Mouse (Mus musculus) ES-Bruce4 (cell line): ENCODE measurements at regions not wholly inside any gene's neighbourhood (a gene's known extent, or its start where the extent isn't known, plus 50 kb on each side); places are given as distances from the start of the nearest gene placed in this dataset.

Source experiments
- CTCF ChIP-seq: IDR thresholded peaks from one replicate; pipeline ENCODE4 v1.8.1; 2011; ENCODE audit warnings: low read depth, low read length
- EP300 ChIP-seq: IDR thresholded peaks from 2 replicates; pipeline ENCODE4 v1.6.1; 2011; ENCODE audit warnings: low read depth, low read length; ENCODE audit not compliant: insufficient read depth
- POLR2A ChIP-seq: IDR thresholded peaks from one replicate; pipeline ENCODE4 v1.8.1; 2011; ENCODE audit warnings: low read length; ENCODE audit not compliant: insufficient read depth

DNA sequence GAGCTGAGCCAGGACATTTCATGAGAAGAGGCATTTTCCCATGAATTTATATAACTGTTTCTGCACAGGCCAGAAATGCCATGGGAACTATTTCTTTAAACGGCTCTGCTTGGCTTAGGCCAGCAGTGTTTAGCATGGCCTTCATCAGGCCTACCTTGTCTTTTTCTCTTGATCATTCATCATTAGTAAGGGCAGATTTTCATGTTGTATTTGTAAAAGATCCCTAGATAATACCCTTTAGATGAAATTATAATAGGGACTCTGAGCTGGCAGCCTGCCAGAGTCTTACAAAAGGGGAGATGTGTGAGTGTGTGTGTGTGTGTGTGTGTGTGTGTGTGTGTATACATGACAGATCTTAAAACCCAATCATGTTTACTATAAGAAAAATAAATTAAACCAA lies 149.4 kb downstream of the Dyrk2 start:
- no peak for TF ChIP-seq POLR2A
- no peak for TF ChIP-seq CTCF
- no peak for TF ChIP-seq EP300
